Mouse (Mus musculus): Measurements from ENCODE around the gene Gm5862.
A peak's percentile ranks its signal among the peaks of the same experiment; 100 is the strongest.
"Not testable (repeated sequence)": the region's sequence is repeated elsewhere in the genome, so short reads cannot be mapped to it uniquely, and the experiment has no call there.

Gene Gm5862

GRCm38 (mm10) chr5:26022816-26023215 lies at the start of gene Gm5862:
TSS of gene Gm5862 (minus strand) at chr5:26022916.
- not testable (repeated sequence) for DNase-seq (ENCODE audit: low read depth, low spot score)

GRCm38 (mm10) chr5:26070716-26071115 lies 48.0 kb upstream of the Gm5862 start:
- peak; percentile 0 for DNase-seq (ENCODE audit: low read depth, low spot score)

- not testable (repeated sequence) for DNase-seq (ENCODE audit: low read depth, low spot score)
Observed at GRCm38 (mm10) chr5:26058481-26058880, 35.8 kb upstream of the Gm5862 start, which contains the start of gene Gm7347. TSS of gene Gm7347 (minus strand) at chr5:26058581.

GRCm38 (mm10) chr5:26039458-26039857 lies 16.7 kb upstream of the Gm5862 start, which contains the start of gene Speer4a:
TSS of gene Speer4a (minus strand) at chr5:26039558.
- not testable (repeated sequence) for DNase-seq (ENCODE audit: low read depth, low spot score)

GRCm38 (mm10) chr5:26007697-26008096 lies 15.0 kb downstream of the Gm5862 start:
- DNase-seq (ENCODE audit: low read depth, low spot score), result not testable (repeated sequence)

- DNase-seq (ENCODE audit: low read depth, low spot score), result peak; percentile 5
Observed at GRCm38 (mm10) chr5:26006937-26007695, 15.6 kb downstream of the Gm5862 start.

GRCm38 (mm10) chr5:26004698-26005097 lies 18.0 kb downstream of the Gm5862 start, which contains the start of gene Gm1979:
TSS of gene Gm1979 (minus strand) at chr5:26004798.
- not testable (repeated sequence) for DNase-seq (ENCODE audit: low read depth, low spot score)

- not testable (repeated sequence) for DNase-seq (ENCODE audit: low read depth, low spot score)
Observed at GRCm38 (mm10) chr5:25988550-25988949, 34.2 kb downstream of the Gm5862 start, which contains the start of gene Gm21698. TSS of gene Gm21698 (minus strand) at chr5:25988650.

GRCm38 (mm10) chr5:25972563-25972962 lies 50.2 kb downstream of the Gm5862 start, which contains the start of gene Gm21680:
TSS of gene Gm21680 (minus strand) at chr5:25972663.
- not testable (repeated sequence) for DNase-seq (ENCODE audit: low read depth, low spot score)

Data from CD4-positive, CD25-positive, alpha-beta regulatory T cell, adult 2 months (primary cell).